Mouse (Mus musculus): ENCODE measurements at regions not wholly inside any gene's neighbourhood (a gene's known extent, or its start where the extent isn't known, plus 50 kb on each side); places are given as distances from the start of the nearest gene placed in this dataset.

- no peak for ATAC-seq (replicated peaks; ENCODE audit: poor library complexity)
Observed at GRCm38 (mm10) chr12:110206271-110206670, 72.6 kb upstream of the Dio3 start.

GRCm38 (mm10) chr12:110206812-110207211 is 72.1 kb upstream of the Dio3 start:
- no peak for ATAC-seq (replicated peaks; ENCODE audit: poor library complexity)

- ATAC-seq (replicated peaks; ENCODE audit: poor library complexity) = no peak
Observed at GRCm38 (mm10) chr12:110207246-110207852, 71.5 kb upstream of the Dio3 start.

GRCm38 (mm10) chr12:110212716-110213115 is 66.2 kb upstream of the Dio3 start:
- no peak for ATAC-seq (replicated peaks; ENCODE audit: poor library complexity)

- peak; percentile 80 for ATAC-seq (replicated peaks; ENCODE audit: poor library complexity)
Observed at GRCm38 (mm10) chr12:110214833-110215232, 64.0 kb upstream of the Dio3 start.

GRCm38 (mm10) chr12:110215311-110215710 is 63.6 kb upstream of the Dio3 start:
- ATAC-seq (replicated peaks; ENCODE audit: poor library complexity) = no peak

- no peak for ATAC-seq (replicated peaks; ENCODE audit: poor library complexity)
Observed at GRCm38 (mm10) chr12:110219750-110220149, 59.1 kb upstream of the Dio3 start.

GRCm38 (mm10) chr12:110220516-110220915 is 58.4 kb upstream of the Dio3 start:
- ATAC-seq (replicated peaks; ENCODE audit: poor library complexity) = no peak

- no peak for ATAC-seq (replicated peaks; ENCODE audit: poor library complexity)
Observed at GRCm38 (mm10) chr12:110221184-110221583, 57.7 kb upstream of the Dio3 start.

GRCm38 (mm10) chr12:110221679-110222078 is 57.2 kb upstream of the Dio3 start:
- ATAC-seq (replicated peaks; ENCODE audit: poor library complexity) = no peak

GRCm38 (mm10) chr12:110224250-110224649 is 54.6 kb upstream of the Dio3 start:
- no peak for ATAC-seq (replicated peaks; ENCODE audit: poor library complexity)

GRCm38 (mm10) chr12:110228011-110228411 is 50.9 kb upstream of the Dio3 start:
- ATAC-seq (replicated peaks; ENCODE audit: poor library complexity) = no peak

Measured in megakaryocyte progenitor cell, adult 5-6 weeks (primary cell).